Mouse (Mus musculus): ENCODE measurements at regions not wholly inside any gene's neighbourhood (a gene's known extent, or its start where the extent isn't known, plus 50 kb on each side); places are given as distances from the start of the nearest gene placed in this dataset.

- no peak overlapping the region for H3K4me3 ChIP-seq (ENCODE audit: low read depth, low read length)
- 76% methylated on average over 4 of the region's 4 CpGs for WGBS
- no peak overlapping the region for H3K9ac ChIP-seq (replicated peaks; ENCODE audit: low read depth, low read length)
- H3K36me3 ChIP-seq (ENCODE audit: control insufficient read depth, insufficient read depth, low read length): no peaks in the 10 kb centered on the region
- H3K4me2 ChIP-seq (replicated peaks; ENCODE audit: low read depth, low read length): no peak overlapping the region
- peak; percentile 69; the same call in 1 of the 2 replicates for ATAC-seq (ENCODE audit: insufficient number of reproducible peaks, insufficient read depth, low FRiP score, low read depth)
- H3K4me1 ChIP-seq (ENCODE audit: control insufficient read depth, insufficient read depth, low read length): no peaks in the 10 kb centered on the region
- H3K27me3 ChIP-seq (ENCODE audit: control insufficient read depth, insufficient read depth, low read length): no peaks in the 10 kb centered on the region
- H3K9me3 ChIP-seq (ENCODE audit: control insufficient read depth, low read depth, low read length): no peaks in the 10 kb centered on the region
- no peak overlapping the region for H3K27ac ChIP-seq (ENCODE audit: low read length)
Observed at GRCm38 (mm10) chr11:31769804-31770654, 98.3 kb upstream of the Bod1 start.

- Histone ChIP-seq H3K9me3 (ENCODE audit: control insufficient read depth, low read depth, low read length) (no peaks in the 10 kb centered on the region), H3K4me3 (ENCODE audit: low read depth, low read length) (no peak overlapping the region), H3K4me1 (ENCODE audit: control insufficient read depth, insufficient read depth, low read length) (no peaks in the 10 kb centered on the region), H3K4me2 (replicated peaks; ENCODE audit: low read depth, low read length) (no peak overlapping the region), H3K27me3 (ENCODE audit: control insufficient read depth, insufficient read depth, low read length) (no peaks in the 10 kb centered on the region), H3K36me3 (ENCODE audit: control insufficient read depth, insufficient read depth, low read length) (no peaks in the 10 kb centered on the region), H3K27ac (ENCODE audit: low read length) (no peak overlapping the region), H3K9ac (replicated peaks; ENCODE audit: low read depth, low read length) (no peak overlapping the region)
- ATAC-seq (ENCODE audit: insufficient number of reproducible peaks, insufficient read depth, low FRiP score, low read depth): no peak
- 69% methylated on average over 7 of the region's 7 CpGs for WGBS
Observed at GRCm38 (mm10) chr11:31770881-31771280, 99.2 kb upstream of the Bod1 start.

GRCm38 (mm10) chr11:31771491-31772439 is 100.1 kb upstream of the Bod1 start:
- no peaks in the 10 kb centered on the region for H3K4me1 ChIP-seq (ENCODE audit: control insufficient read depth, insufficient read depth, low read length)
- no peaks in the 10 kb centered on the region for H3K27me3 ChIP-seq (ENCODE audit: control insufficient read depth, insufficient read depth, low read length)
- no peak overlapping the region for H3K4me3 ChIP-seq (ENCODE audit: low read depth, low read length)
- no peaks in the 10 kb centered on the region for H3K9me3 ChIP-seq (ENCODE audit: control insufficient read depth, low read depth, low read length)
- H3K36me3 ChIP-seq (ENCODE audit: control insufficient read depth, insufficient read depth, low read length): no peaks in the 10 kb centered on the region
- no peak overlapping the region for H3K27ac ChIP-seq (ENCODE audit: low read length)
- H3K4me2 ChIP-seq (replicated peaks; ENCODE audit: low read depth, low read length): no peak overlapping the region
- H3K9ac ChIP-seq (replicated peaks; ENCODE audit: low read depth, low read length): no peak overlapping the region
- ATAC-seq (ENCODE audit: insufficient number of reproducible peaks, insufficient read depth, low FRiP score, low read depth): no peak
- 84% methylated on average over 6 of the region's 6 CpGs for WGBS

- 80% methylated on average over 8 of the region's 8 CpGs for WGBS
- ATAC-seq (ENCODE audit: insufficient number of reproducible peaks, insufficient read depth, low FRiP score, low read depth): no peak
Observed at GRCm38 (mm10) chr11:31777531-31777930, 94.5 kb upstream of the Cpeb4 start.

GRCm38 (mm10) chr11:31778766-31779165 is 93.2 kb upstream of the Cpeb4 start:
- ATAC-seq (ENCODE audit: insufficient number of reproducible peaks, insufficient read depth, low FRiP score, low read depth): no peak
- Histone ChIP-seq H3K4me2 (replicated peaks; ENCODE audit: low read depth, low read length) (no peak overlapping the region), H3K4me3 (ENCODE audit: low read depth, low read length) (no peak overlapping the region), H3K36me3 (ENCODE audit: control insufficient read depth, insufficient read depth, low read length) (no peaks in the 10 kb centered on the region), H3K9ac (replicated peaks; ENCODE audit: low read depth, low read length) (no peak overlapping the region), H3K9me3 (ENCODE audit: control insufficient read depth, low read depth, low read length) (no peaks in the 10 kb centered on the region), H3K27me3 (ENCODE audit: control insufficient read depth, insufficient read depth, low read length) (no peaks in the 10 kb centered on the region), H3K4me1 (ENCODE audit: control insufficient read depth, insufficient read depth, low read length) (no peaks in the 10 kb centered on the region), H3K27ac (ENCODE audit: low read length) (no peak overlapping the region)
- WGBS: 64% methylated on average over 4 of the region's 4 CpGs

More at GRCm38 (mm10) chr11:31777531-31777930, 94.5 kb upstream of the Cpeb4 start:
- Histone ChIP-seq H3K4me1 (ENCODE audit: control insufficient read depth, insufficient read depth, low read length) (no peaks in the 10 kb centered on the region), H3K4me3 (ENCODE audit: low read depth, low read length) (no peak overlapping the region), H3K27ac (ENCODE audit: low read length) (no peak overlapping the region), H3K9me3 (ENCODE audit: control insufficient read depth, low read depth, low read length) (no peaks in the 10 kb centered on the region), H3K27me3 (ENCODE audit: control insufficient read depth, insufficient read depth, low read length) (no peaks in the 10 kb centered on the region), H3K36me3 (ENCODE audit: control insufficient read depth, insufficient read depth, low read length) (no peaks in the 10 kb centered on the region), H3K9ac (replicated peaks; ENCODE audit: low read depth, low read length) (no peak overlapping the region), H3K4me2 (replicated peaks; ENCODE audit: low read depth, low read length) (no peak overlapping the region)

- Histone ChIP-seq H3K27ac (ENCODE audit: low read length) (no peak overlapping the region), H3K9ac (replicated peaks; ENCODE audit: low read depth, low read length) (no peak overlapping the region), H3K36me3 (ENCODE audit: control insufficient read depth, insufficient read depth, low read length) (no peaks in the 10 kb centered on the region), H3K4me1 (ENCODE audit: control insufficient read depth, insufficient read depth, low read length) (no peaks in the 10 kb centered on the region), H3K9me3 (ENCODE audit: control insufficient read depth, low read depth, low read length) (no peaks in the 10 kb centered on the region), H3K27me3 (ENCODE audit: control insufficient read depth, insufficient read depth, low read length) (no peaks in the 10 kb centered on the region), H3K4me2 (replicated peaks; ENCODE audit: low read depth, low read length) (no peak overlapping the region), H3K4me3 (ENCODE audit: low read depth, low read length) (no peak overlapping the region)
- WGBS: 76% methylated on average over 2 of the region's 2 CpGs
- no peak for ATAC-seq (ENCODE audit: insufficient number of reproducible peaks, insufficient read depth, low FRiP score, low read depth)
Observed at GRCm38 (mm10) chr11:31779267-31779666, 92.7 kb upstream of the Cpeb4 start.

- Histone ChIP-seq H3K4me3 (ENCODE audit: low read depth, low read length) (no peak overlapping the region), H3K27ac (ENCODE audit: low read length) (no peak overlapping the region), H3K9ac (replicated peaks; ENCODE audit: low read depth, low read length) (no peak overlapping the region), H3K27me3 (ENCODE audit: control insufficient read depth, insufficient read depth, low read length) (no peaks in the 10 kb centered on the region), H3K36me3 (ENCODE audit: control insufficient read depth, insufficient read depth, low read length) (no peaks in the 10 kb centered on the region), H3K4me2 (replicated peaks; ENCODE audit: low read depth, low read length) (no peak overlapping the region), H3K9me3 (ENCODE audit: control insufficient read depth, low read depth, low read length) (no peaks in the 10 kb centered on the region), H3K4me1 (ENCODE audit: control insufficient read depth, insufficient read depth, low read length) (no peaks in the 10 kb centered on the region)
- no peak for ATAC-seq (ENCODE audit: insufficient number of reproducible peaks, insufficient read depth, low FRiP score, low read depth)
- WGBS: 84% methylated on average over 6 of the region's 6 CpGs
Observed at GRCm38 (mm10) chr11:31780969-31781368, 91.0 kb upstream of the Cpeb4 start.

- Histone ChIP-seq H3K36me3 (ENCODE audit: control insufficient read depth, insufficient read depth, low read length) (no peaks in the 10 kb centered on the region), H3K9me3 (ENCODE audit: control insufficient read depth, low read depth, low read length) (no peaks in the 10 kb centered on the region), H3K4me2 (replicated peaks; ENCODE audit: low read depth, low read length) (no peak overlapping the region), H3K27me3 (ENCODE audit: control insufficient read depth, insufficient read depth, low read length) (no peaks in the 10 kb centered on the region), H3K27ac (ENCODE audit: low read length) (no peak overlapping the region), H3K4me1 (ENCODE audit: control insufficient read depth, insufficient read depth, low read length) (no peaks in the 10 kb centered on the region), H3K9ac (replicated peaks; ENCODE audit: low read depth, low read length) (no peak overlapping the region), H3K4me3 (ENCODE audit: low read depth, low read length) (no peak overlapping the region)
- no peak for ATAC-seq (ENCODE audit: insufficient number of reproducible peaks, insufficient read depth, low FRiP score, low read depth)
- 75% methylated on average over 6 of the region's 6 CpGs for WGBS
Observed at GRCm38 (mm10) chr11:31781605-31782004, 90.4 kb upstream of the Cpeb4 start.
